Mouse (Mus musculus) neural tube, embryonic 13.5 days (tissue): ENCODE measurements at regions not wholly inside any gene's neighbourhood (a gene's known extent, or its start where the extent isn't known, plus 50 kb on each side); places are given as distances from the start of the nearest gene placed in this dataset.

Source experiments
- ATAC-seq: fragments of 200-750 bp; cut with Nextera tagmentation; 2 replicates; pipeline ENCODE4 v1.8.0; 2017; ENCODE audit warnings: low read depth, mild to moderate bottlenecking, moderate TSS enrichment, moderate library complexity
- H3K27ac ChIP-seq: fragments of 300-500 bp; sonication (generic); replicated peaks from 2 replicates; pipeline ENCODE4 v1.5.1; 2015; ENCODE audit warnings: moderate library complexity, mild to moderate bottlenecking, inconsistent platforms
- H3K27me3 ChIP-seq: fragments of 300-500 bp; sonication (generic); 2 replicates; pipeline ENCODE4 v1.6.1; 2015; ENCODE audit warnings: mild to moderate bottlenecking, inconsistent platforms
- H3K36me3 ChIP-seq: fragments of 300-500 bp; sonication (generic); 2 replicates; pipeline ENCODE4 v1.6.1; 2015; ENCODE audit warnings: mild to moderate bottlenecking, inconsistent platforms
- H3K4me1 ChIP-seq: fragments of 300-500 bp; sonication (generic); replicated peaks from 2 replicates; pipeline ENCODE4 v1.6.1; 2015; ENCODE audit warnings: inconsistent platforms
- H3K4me2 ChIP-seq: fragments of 300-500 bp; sonication (generic); 2 replicates; pipeline ENCODE4 v1.6.1; 2015; ENCODE audit warnings: inconsistent platforms, mild to moderate bottlenecking, moderate library complexity
- H3K4me3 ChIP-seq: fragments of 300-500 bp; sonication (generic); 2 replicates; pipeline ENCODE4 v1.5.1; 2015; ENCODE audit warnings: mild to moderate bottlenecking, inconsistent platforms
- H3K9ac ChIP-seq: fragments of 300-500 bp; sonication (generic); 2 replicates; pipeline ENCODE4 v1.6.1; 2015; ENCODE audit warnings: moderate library complexity, mild to moderate bottlenecking, inconsistent platforms
- H3K9me3 ChIP-seq: fragments of 300-500 bp; sonication (generic); 2 replicates; pipeline ENCODE4 v1.6.1; 2016; ENCODE audit warnings: inconsistent platforms
- WGBS: fragments of 180-500 bp; shearing (Covaris S2); methylation state at CpG from one replicate; pipeline ENCODE4 v1.1.7; 2015; 5-methylcytosine and 5-hydroxymethylcytosine counted together

DNA sequence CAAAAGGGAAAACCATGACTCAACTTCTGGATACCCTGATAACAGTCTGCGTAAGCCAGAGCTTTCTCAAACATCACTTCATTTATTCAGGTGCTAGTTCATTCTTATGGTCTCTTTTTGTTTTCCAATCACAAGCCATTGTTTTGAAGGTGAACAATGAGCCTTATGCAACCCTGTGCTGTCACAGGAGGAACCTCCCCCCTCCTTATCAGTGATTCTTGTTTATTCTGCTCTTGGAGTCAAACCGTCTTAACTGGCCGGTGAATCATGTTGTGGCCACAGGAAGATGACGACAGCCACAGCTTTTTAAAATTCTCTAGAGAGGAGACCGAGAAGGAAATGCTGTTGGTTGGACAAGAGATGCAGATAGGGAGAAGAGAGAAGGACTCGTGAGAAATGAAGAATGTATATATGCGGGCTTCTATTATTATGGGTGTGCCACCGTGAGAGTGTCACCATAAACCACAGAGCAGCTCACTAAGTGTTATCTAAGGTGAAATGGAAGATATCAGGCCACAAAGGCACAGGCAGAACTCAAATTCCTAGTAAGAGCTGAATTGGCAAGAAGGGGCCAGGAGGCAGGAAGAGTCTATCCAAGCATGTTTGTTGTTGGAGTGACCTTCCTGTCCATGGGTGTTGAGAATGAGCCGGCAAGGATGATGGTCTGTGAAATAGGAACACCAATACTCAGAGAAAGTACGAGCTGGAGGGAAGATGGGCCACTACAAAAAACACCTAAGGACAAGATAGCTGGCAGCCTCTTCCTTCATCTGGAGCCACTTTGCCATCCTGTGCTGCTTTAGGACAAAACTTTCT is 151.8 kb downstream of the Kdr start:
- Histone ChIP-seq H3K4me3 (no peak overlapping the region), H3K36me3 (no peaks in the 10 kb centered on the region), H3K9ac (no peak overlapping the region), H3K27me3 (no peaks in the 10 kb centered on the region), H3K9me3 (no peaks in the 10 kb centered on the region), H3K4me1 (peaks cover 6% of the 10 kb centered on the region; the same call in 1 of the 2 replicates), H3K27ac (no peak overlapping the region), H3K4me2 (no peak overlapping the region)
- no peak for ATAC-seq
- WGBS, result 77% methylated on average over 10 of the region's 10 CpGs

GRCm38 (mm10) chr5:75825576-75825975 is 152.7 kb downstream of the Kdr start:
- WGBS, result 54% methylated on average over 5 of the region's 5 CpGs
- Histone ChIP-seq H3K36me3 (no peaks in the 10 kb centered on the region), H3K4me1 (peaks cover 6% of the 10 kb centered on the region; the same call in 1 of the 2 replicates), H3K27ac (no peak overlapping the region), H3K27me3 (no peaks in the 10 kb centered on the region), H3K4me3 (no peak overlapping the region), H3K9ac (no peak overlapping the region), H3K9me3 (no peaks in the 10 kb centered on the region), H3K4me2 (no peak overlapping the region)
- peak; percentile 53; the same call in 1 of the 2 replicates for ATAC-seq

DNA sequence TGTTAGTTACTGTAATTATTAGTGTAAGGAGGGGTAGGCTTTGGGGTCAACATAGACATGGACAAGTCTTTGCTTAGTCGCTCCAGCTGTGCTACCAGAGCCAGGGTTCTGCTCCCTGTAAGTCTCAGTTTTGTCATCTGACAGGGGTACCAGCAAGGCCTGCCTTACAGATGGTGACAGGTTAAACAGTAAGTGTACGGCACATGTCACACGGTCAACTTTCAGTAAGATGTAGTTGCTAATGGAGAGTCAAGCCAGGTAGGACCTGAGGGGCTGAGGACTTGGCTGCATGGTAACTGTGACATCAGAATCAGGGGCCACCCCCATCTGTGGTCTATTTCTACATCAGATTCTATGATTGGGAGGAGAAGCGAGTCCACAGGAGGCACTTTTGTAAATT is 153.6 kb downstream of the Kdr start:
- no peak for ATAC-seq
- no peak overlapping the region for H3K9ac ChIP-seq
- H3K4me2 ChIP-seq, result no peak overlapping the region
- no peak overlapping the region for H3K4me3 ChIP-seq
- H3K9me3 ChIP-seq, result no peaks in the 10 kb centered on the region
- H3K36me3 ChIP-seq, result no peaks in the 10 kb centered on the region
- WGBS, result 87% methylated on average over 4 of the region's 4 CpGs
- no peaks in the 10 kb centered on the region for H3K27me3 ChIP-seq
- H3K4me1 ChIP-seq, result peaks cover 6% of the 10 kb centered on the region; the same call in 1 of the 2 replicates
- H3K27ac ChIP-seq, result no peak overlapping the region; the same call in 1 of the 2 replicates

GRCm38 (mm10) chr5:75823646-75824045 is 154.6 kb downstream of the Kdr start:
- ATAC-seq, result no peak
- no peak overlapping the region for H3K9ac ChIP-seq
- WGBS, result 80% methylated on average over 3 of the region's 3 CpGs
- no peak overlapping the region for H3K4me2 ChIP-seq
- H3K4me3 ChIP-seq, result no peak overlapping the region
- H3K9me3 ChIP-seq, result no peaks in the 10 kb centered on the region
- H3K36me3 ChIP-seq, result no peaks in the 10 kb centered on the region
- H3K27ac ChIP-seq, result no peak overlapping the region
- H3K4me1 ChIP-seq, result peaks cover 6% of the 10 kb centered on the region; the same call in 1 of the 2 replicates
- no peaks in the 10 kb centered on the region for H3K27me3 ChIP-seq

DNA sequence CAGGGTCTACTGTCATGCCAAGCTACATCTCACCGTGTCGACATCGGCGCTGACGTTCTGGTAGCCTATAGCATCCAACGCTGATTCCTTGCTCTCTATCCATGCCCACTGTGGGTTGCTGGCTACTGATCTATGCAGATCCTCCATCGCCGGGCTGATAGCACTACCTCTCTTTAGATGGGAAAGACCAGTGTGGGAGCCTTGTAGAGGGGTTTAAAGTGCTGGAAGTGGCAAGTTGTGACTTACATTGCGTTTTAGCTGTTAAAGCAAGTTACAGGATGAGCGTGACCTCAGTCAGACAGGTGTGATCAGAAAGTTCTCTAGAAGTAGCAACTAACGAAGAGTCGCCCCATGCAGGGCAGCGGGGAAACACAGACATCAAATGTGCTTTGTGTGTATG is 160.9 kb downstream of the Kdr start:
- Histone ChIP-seq H3K4me1 (no peaks in the 10 kb centered on the region), H3K4me2 (no peak overlapping the region), H3K4me3 (no peak overlapping the region), H3K27ac (no peak overlapping the region), H3K36me3 (no peaks in the 10 kb centered on the region), H3K9ac (no peak overlapping the region), H3K9me3 (no peaks in the 10 kb centered on the region), H3K27me3 (no peaks in the 10 kb centered on the region)
- ATAC-seq, result no peak
- 96% methylated on average over 13 of the region's 13 CpGs for WGBS

- Histone ChIP-seq H3K4me2 (no peak overlapping the region), H3K27me3 (no peaks in the 10 kb centered on the region), H3K9me3 (no peaks in the 10 kb centered on the region), H3K36me3 (no peaks in the 10 kb centered on the region), H3K27ac (no peak overlapping the region), H3K4me3 (no peak overlapping the region), H3K9ac (no peak overlapping the region), H3K4me1 (no peaks in the 10 kb centered on the region)
- ATAC-seq, result no peak
- 86% methylated on average over 12 of the region's 12 CpGs for WGBS
Measured at GRCm38 (mm10) chr5:75814393-75814984, 163.8 kb downstream of the Kdr start.

DNA sequence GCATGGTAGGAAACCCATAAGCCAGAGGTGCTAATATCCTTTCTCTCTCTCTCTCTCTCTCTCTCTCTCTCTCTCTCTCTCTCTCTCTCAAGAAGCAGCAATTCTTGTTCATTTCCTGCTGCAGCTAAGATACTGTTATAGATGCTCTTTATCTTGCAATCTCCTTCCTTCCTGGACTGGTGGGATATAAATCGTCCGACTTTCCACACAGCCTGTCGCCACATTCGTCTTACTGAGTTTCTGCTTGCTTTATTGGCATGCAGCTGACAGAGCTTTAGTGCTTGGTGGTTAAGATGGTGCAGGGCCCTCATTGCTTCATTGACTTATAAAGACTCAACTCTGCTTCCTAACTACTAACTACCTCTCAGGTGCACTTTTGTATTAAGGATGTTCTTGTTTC is 165.6 kb downstream of the Kdr start:
- Histone ChIP-seq H3K27me3 (no peaks in the 10 kb centered on the region), H3K36me3 (no peaks in the 10 kb centered on the region), H3K4me2 (no peak overlapping the region), H3K27ac (no peak overlapping the region), H3K9me3 (no peaks in the 10 kb centered on the region), H3K4me3 (no peak overlapping the region), H3K9ac (no peak overlapping the region), H3K4me1 (no peaks in the 10 kb centered on the region; the same call in 1 of the 2 replicates)
- WGBS, result 63% methylated on average over 4 of the region's 4 CpGs
- no peak for ATAC-seq

GRCm38 (mm10) chr5:75808551-75809332 is 169.5 kb downstream of the Kdr start:
- Histone ChIP-seq H3K9me3 (no peaks in the 10 kb centered on the region), H3K36me3 (no peaks in the 10 kb centered on the region), H3K4me1 (no peaks in the 10 kb centered on the region; the same call in 1 of the 2 replicates), H3K4me3 (no peak overlapping the region), H3K27ac (no peak overlapping the region), H3K27me3 (no peaks in the 10 kb centered on the region), H3K9ac (no peak overlapping the region), H3K4me2 (no peak overlapping the region)
- ATAC-seq, result no peak
- 85% methylated on average over 18 of the region's 18 CpGs for WGBS

GRCm38 (mm10) chr5:75805011-75805410 is 173.2 kb downstream of the Kdr start:
- no peaks in the 10 kb centered on the region for H3K27me3 ChIP-seq
- no peak overlapping the region for H3K9ac ChIP-seq
- H3K4me3 ChIP-seq, result no peak overlapping the region
- H3K4me2 ChIP-seq, result no peak overlapping the region
- WGBS, result 79% methylated on average over 2 of the region's 2 CpGs
- ATAC-seq, result no peak
- no peak overlapping the region for H3K27ac ChIP-seq
- no peaks in the 10 kb centered on the region for H3K9me3 ChIP-seq
- H3K4me1 ChIP-seq, result peaks cover 6% of the 10 kb centered on the region; the same call in 1 of the 2 replicates
- no peaks in the 10 kb centered on the region for H3K36me3 ChIP-seq

DNA sequence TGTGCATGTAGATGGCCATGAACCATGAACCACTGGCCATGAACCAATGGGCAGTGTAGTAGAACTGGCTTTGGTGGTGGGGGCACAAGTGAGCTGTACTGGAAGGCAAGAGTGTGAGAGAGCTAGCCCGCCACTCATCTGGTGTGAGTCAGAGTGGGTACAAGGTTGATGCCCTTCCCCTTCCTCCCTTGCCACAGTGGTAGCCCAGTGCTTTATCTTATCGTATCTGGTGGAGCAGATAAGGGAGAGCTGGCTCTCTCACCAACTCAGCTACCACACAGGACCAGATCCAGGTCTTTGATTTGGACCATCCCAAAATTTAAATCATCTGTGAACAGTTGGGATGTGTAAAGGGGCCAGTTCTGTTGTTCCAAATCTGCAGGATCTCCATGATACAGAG is 173.9 kb downstream of the Kdr start:
- ATAC-seq, result no peak
- WGBS, result 98% methylated on average over 2 of the region's 2 CpGs
- no peaks in the 10 kb centered on the region for H3K9me3 ChIP-seq
- H3K4me1 ChIP-seq, result peaks cover 11% of the 10 kb centered on the region
- H3K9ac ChIP-seq, result no peak overlapping the region
- H3K4me3 ChIP-seq, result no peak overlapping the region
- no peaks in the 10 kb centered on the region for H3K36me3 ChIP-seq
- H3K27ac ChIP-seq, result no peak overlapping the region
- H3K27me3 ChIP-seq, result no peaks in the 10 kb centered on the region
- H3K4me2 ChIP-seq, result no peak overlapping the region

DNA sequence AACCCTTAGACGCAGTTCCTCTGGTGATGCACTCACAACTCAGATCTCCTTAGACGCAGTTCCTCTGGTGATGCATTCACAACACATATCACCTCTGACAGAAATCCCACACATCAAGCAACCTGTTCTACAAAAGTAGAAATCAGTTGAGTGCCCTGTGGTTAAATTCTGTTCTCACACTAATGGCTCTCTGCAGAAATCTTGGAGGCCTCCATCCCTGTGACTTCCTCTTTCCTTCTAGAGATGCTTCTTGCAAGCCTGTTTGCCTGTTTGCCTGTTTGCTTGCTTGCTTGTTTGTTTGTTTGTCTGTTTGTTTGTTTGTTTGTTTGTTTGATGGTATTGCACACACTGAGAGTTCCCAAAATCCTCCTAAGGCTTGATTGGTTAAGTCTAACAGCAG is 175.2 kb downstream of the Kdr start:
- H3K27ac ChIP-seq, result no peak overlapping the region
- H3K4me3 ChIP-seq, result no peak overlapping the region
- 90% methylated on average over 2 of the region's 2 CpGs for WGBS
- no peak overlapping the region for H3K9ac ChIP-seq
- H3K4me2 ChIP-seq, result no peak overlapping the region
- no peaks in the 10 kb centered on the region for H3K27me3 ChIP-seq
- peaks cover 11% of the 10 kb centered on the region for H3K4me1 ChIP-seq
- H3K36me3 ChIP-seq, result no peaks in the 10 kb centered on the region
- no peak for ATAC-seq
- H3K9me3 ChIP-seq, result no peaks in the 10 kb centered on the region
